Mouse (Mus musculus) layer of hippocampus, postnatal 10 days (tissue): ENCODE measurements at regions not wholly inside any gene's neighbourhood (a gene's known extent, or its start where the extent isn't known, plus 50 kb on each side); places are given as distances from the start of the nearest gene placed in this dataset.

Source experiments
- DNase-seq, 2 experiments: peaks; one replicate each; pipeline ENCODE4 v3.0.0; 2021; ENCODE audit warnings: low spot score in 2 of 2
- microRNA-seq, 2 experiments: library from miRNA; unstranded; fragments of <30 nt; microRNA quantifications; one replicate each; pipeline ENCODE4 v1.2.0; 2021

GRCm38 (mm10) chr10:60891476-60892170, 60.2 kb upstream of the Unc5b start:
- no peak for DNase-seq

- peak in 1 of 2 experiments; percentile 43 for DNase-seq
Measured at GRCm38 (mm10) chr10:60889792-60890191, 58.4 kb upstream of the Unc5b start.

GRCm38 (mm10) chr10:60888541-60888940, 57.2 kb upstream of the Unc5b start:
- no peak for DNase-seq

GRCm38 (mm10) chr10:60885348-60886275, 54.2 kb upstream of the Unc5b start:
- DNase-seq = no peak

- DNase-seq = no peak
Measured at GRCm38 (mm10) chr10:60884806-60885205, 53.4 kb upstream of the Unc5b start.

Small RNA genes lying in the stretch of these regions (microRNA-seq; reads per million reads assigned to microRNA genes)
- 0 reads per million in 2 experiments for gene Mir466j
- 0 reads per million in 2 experiments for gene Mir6408
